Mouse (Mus musculus) small intestine, adult 2 months (tissue): Measurements from ENCODE around the gene Jam3. TPM values are rescaled to one million over a fixed set of nuclear protein-coding genes. Genes with fewer than 3 reads are reported as not detected.

Source experiments
- H3K27ac ChIP-seq: fragments of 200-500 bp; 2 replicates; pipeline ENCODE4 v1.5.1; 2012; ENCODE audit warnings: low read depth, low read length, control low read depth, inconsistent platforms; ENCODE audit not compliant: insufficient read depth
- H3K27me3 ChIP-seq: fragments of 200-500 bp; 2 replicates; pipeline ENCODE4 v1.6.1; 2012; ENCODE audit warnings: mild to moderate bottlenecking, moderate library complexity, low read length, inconsistent platforms; ENCODE audit not compliant: control insufficient read depth, insufficient read depth
- H3K36me3 ChIP-seq: fragments of 200-500 bp; 2 replicates; pipeline ENCODE4 v1.6.1; 2012; ENCODE audit warnings: mild to moderate bottlenecking, low read length, control low read depth, inconsistent platforms; ENCODE audit not compliant: control insufficient read depth, insufficient read depth
- H3K4me1 ChIP-seq: fragments of 200-500 bp; 2 replicates; pipeline ENCODE4 v1.6.1; 2012; ENCODE audit warnings: low read length, inconsistent platforms, mixed read lengths; ENCODE audit not compliant: control insufficient read depth, insufficient read depth, insufficient read length
- H3K4me3 ChIP-seq: fragments of 200-500 bp; 2 replicates; pipeline ENCODE4 v1.5.1; 2012; ENCODE audit warnings: low read depth, mild to moderate bottlenecking, control low read depth, inconsistent platforms, low read length, moderate library complexity
- CTCF ChIP-seq: fragments of 200-500 bp; IDR thresholded peaks from 2 replicates; pipeline ENCODE4 v1.5.1; 2012; ENCODE audit warnings: low read depth, mild to moderate bottlenecking, control low read depth, inconsistent platforms, low read length, moderate library complexity, mixed read lengths; ENCODE audit not compliant: insufficient replicate concordance, insufficient read length; ENCODE audit errors: extremely low read depth
- POLR2A ChIP-seq: fragments of 200-500 bp; IDR thresholded peaks from 2 replicates; pipeline ENCODE4 v1.6.1; 2012; ENCODE audit warnings: low read depth, mild to moderate bottlenecking, control low read depth, inconsistent platforms, low read length, moderate library complexity
- WGBS: fragments of 180-500 bp; shearing (Covaris S2); methylation state at CpG from one replicate; pipeline ENCODE4 v1.1.7; 2018; 5-methylcytosine and 5-hydroxymethylcytosine counted together
- polyA plus RNA-seq: library from polyadenylated mRNA; depleted of rRNA; stranded (reverse); fragments of >200 nt; gene quantifications from 2 replicates; pipeline ENCODE4 v1.2.3, GENCODE M21; 2012

Gene Jam3
- polyA plus RNA-seq, 1 experiment = 3.5 TPM

- Histone ChIP-seq H3K27me3 (no peaks in the 10 kb centered on the region), H3K27ac (no peak overlapping the region), H3K36me3 (no peaks in the 10 kb centered on the region), H3K4me3 (no peak overlapping the region), H3K4me1 (no peaks in the 10 kb centered on the region)
- WGBS = 67% methylated on average over 4 of the region's 4 CpGs
- TF ChIP-seq POLR2A (no peak), CTCF (no peak)
Observed at GRCm38 (mm10) chr9:27178935-27179334, 23.7 kb upstream of the Jam3 start.

GRCm38 (mm10) chr9:27176154-27176553 lies 20.9 kb upstream of the Jam3 start:
- no peak for TF ChIP-seq POLR2A
- peak; percentile 63; the same call in 1 of the 2 replicates for TF ChIP-seq CTCF
- 10% methylated on average over 2 of the region's 2 CpGs for WGBS
- no peak overlapping the region for H3K4me3 ChIP-seq
- H3K27ac ChIP-seq = no peak overlapping the region
- H3K36me3 ChIP-seq = no peaks in the 10 kb centered on the region
- H3K27me3 ChIP-seq = no peaks in the 10 kb centered on the region
- no peaks in the 10 kb centered on the region for H3K4me1 ChIP-seq

DNA sequence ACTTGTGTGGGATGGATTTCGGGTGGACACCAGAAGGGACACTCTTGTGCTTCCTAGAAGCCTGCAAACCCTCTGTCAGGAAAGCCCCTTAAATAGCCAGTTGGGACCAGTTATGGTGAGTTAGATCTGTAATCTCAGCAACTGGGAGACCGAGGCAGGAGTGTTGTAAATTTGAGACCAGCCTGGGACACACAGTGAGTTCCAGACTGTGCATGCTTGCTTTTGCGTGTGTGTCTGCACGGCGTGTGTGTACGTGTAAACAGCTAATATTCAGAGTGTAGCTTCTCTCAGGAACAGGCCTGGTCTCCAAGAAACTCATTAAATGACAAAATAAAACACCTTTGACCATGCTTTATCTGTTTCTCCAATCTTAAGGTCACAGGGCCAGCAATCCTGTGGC lies 20.5 kb upstream of the Jam3 start:
- Histone ChIP-seq H3K36me3 (no peaks in the 10 kb centered on the region), H3K4me3 (no peak overlapping the region), H3K4me1 (no peaks in the 10 kb centered on the region), H3K27me3 (no peaks in the 10 kb centered on the region), H3K27ac (no peak overlapping the region)
- WGBS = 88% methylated on average over 6 of the region's 6 CpGs
- no peak for TF ChIP-seq POLR2A
- TF ChIP-seq CTCF = no peak

DNA sequence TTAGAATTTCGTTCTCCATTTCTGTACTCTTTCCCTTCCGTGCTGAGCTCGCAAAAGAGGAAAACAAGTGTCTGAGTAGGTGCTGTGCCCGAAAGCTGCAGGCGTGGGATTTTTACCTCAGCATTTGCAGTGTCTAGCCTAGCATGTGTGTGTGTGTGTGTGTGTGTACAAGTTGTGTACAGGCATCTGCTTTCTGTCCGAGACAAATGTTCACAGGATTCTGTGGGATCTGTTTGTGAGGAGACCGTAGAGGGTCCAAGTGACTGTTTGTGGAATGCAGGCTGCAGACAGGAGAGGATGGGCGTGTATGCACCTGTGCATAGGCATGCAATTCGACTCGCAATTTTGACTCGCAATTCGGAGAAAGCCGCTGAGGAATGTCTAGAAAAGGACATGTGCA lies 20.0 kb upstream of the Jam3 start:
- TF ChIP-seq CTCF (no peak), POLR2A (no peak)
- H3K27me3 ChIP-seq = no peaks in the 10 kb centered on the region
- WGBS = 84% methylated on average over 13 of the region's 13 CpGs
- H3K4me3 ChIP-seq = no peak overlapping the region
- no peaks in the 10 kb centered on the region for H3K4me1 ChIP-seq
- no peak overlapping the region for H3K27ac ChIP-seq
- no peaks in the 10 kb centered on the region for H3K36me3 ChIP-seq

DNA sequence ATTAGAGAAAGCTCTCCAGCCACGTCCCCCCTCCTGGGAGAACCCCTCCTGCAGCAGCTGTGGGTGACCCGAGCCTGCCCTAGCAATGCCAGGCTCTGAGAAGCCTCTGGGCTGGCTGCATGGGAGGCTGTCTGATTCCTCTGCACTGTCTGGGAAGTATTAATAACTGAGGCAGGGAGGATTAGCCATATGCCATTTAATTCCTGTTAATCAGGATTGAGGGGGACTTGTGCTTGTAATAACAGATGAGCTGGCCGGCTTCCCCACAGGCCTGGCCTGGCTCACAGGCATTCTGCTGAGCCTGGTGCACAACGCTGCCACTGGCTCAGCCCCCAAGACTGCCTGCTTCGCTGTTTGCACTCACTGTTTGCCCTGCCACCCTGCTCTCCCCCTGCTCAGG lies 18.9 kb upstream of the Jam3 start:
- H3K36me3 ChIP-seq = no peaks in the 10 kb centered on the region
- H3K27ac ChIP-seq = no peak overlapping the region
- H3K4me1 ChIP-seq = no peaks in the 10 kb centered on the region
- no peaks in the 10 kb centered on the region for H3K27me3 ChIP-seq
- no peak for TF ChIP-seq CTCF
- TF ChIP-seq POLR2A = no peak
- H3K4me3 ChIP-seq = no peak overlapping the region
- 56% methylated on average over 5 of the region's 5 CpGs for WGBS

DNA sequence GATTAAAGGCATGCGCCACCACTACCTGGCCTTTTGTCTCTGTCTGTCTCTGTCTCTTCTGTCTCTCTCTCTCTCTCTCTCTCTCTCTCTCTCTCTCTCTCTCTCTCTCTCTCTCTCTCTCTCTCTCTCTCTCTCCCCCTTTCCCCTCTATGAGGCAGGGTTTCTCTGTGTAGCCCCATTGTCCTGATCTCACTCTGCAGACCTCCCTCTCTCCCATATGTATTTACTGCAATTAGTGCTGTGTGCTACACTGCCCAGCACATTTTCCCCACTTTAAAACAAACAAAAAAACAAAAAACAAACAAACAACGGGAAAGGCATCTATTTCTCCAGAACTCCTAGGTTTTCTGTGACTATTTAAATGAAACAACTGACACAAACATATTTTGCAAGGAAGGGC lies 18.4 kb upstream of the Jam3 start:
- Histone ChIP-seq H3K27ac (no peak overlapping the region), H3K4me1 (no peaks in the 10 kb centered on the region), H3K36me3 (no peaks in the 10 kb centered on the region), H3K4me3 (no peak overlapping the region), H3K27me3 (no peaks in the 10 kb centered on the region)
- TF ChIP-seq CTCF = no peak
- no peak for TF ChIP-seq POLR2A
- 71% methylated on average over 2 of the region's 2 CpGs for WGBS

- no peaks in the 10 kb centered on the region for H3K27me3 ChIP-seq
- H3K4me3 ChIP-seq = no peak overlapping the region
- WGBS = 70% methylated on average over 6 of the region's 6 CpGs
- H3K36me3 ChIP-seq = no peaks in the 10 kb centered on the region
- H3K4me1 ChIP-seq = no peaks in the 10 kb centered on the region
- no peak for TF ChIP-seq POLR2A
- no peak for TF ChIP-seq CTCF
- no peak overlapping the region for H3K27ac ChIP-seq
Observed at GRCm38 (mm10) chr9:27172839-27173238, 17.6 kb upstream of the Jam3 start.

GRCm38 (mm10) chr9:27170726-27171125 lies 15.5 kb upstream of the Jam3 start:
- Histone ChIP-seq H3K27me3 (no peaks in the 10 kb centered on the region), H3K36me3 (no peaks in the 10 kb centered on the region), H3K27ac (no peak overlapping the region), H3K4me1 (no peaks in the 10 kb centered on the region), H3K4me3 (no peak overlapping the region)
- 78% methylated on average over 3 of the region's 3 CpGs for WGBS
- no peak for TF ChIP-seq POLR2A
- TF ChIP-seq CTCF = no peak
